Mouse (Mus musculus) neural tube, embryonic 10.5 days (tissue): Measurements from ENCODE around the gene Nme7.

Experiments used
- DNase-seq: peaks from one replicate; pipeline ENCODE4 v3.0.0-alpha.2; 2017; ENCODE audit warnings: low spot score; ENCODE audit errors: extremely low spot score

Nme7 gene

GRCm38 (mm10) chr1:164319542-164320140 lies 15.7 kb downstream of the Nme7 start:
- DNase-seq: no peak

GRCm38 (mm10) chr1:164320731-164321130 lies 16.8 kb downstream of the Nme7 start:
- DNase-seq: no peak

GRCm38 (mm10) chr1:164321408-164321807 lies 17.5 kb downstream of the Nme7 start:
- no peak for DNase-seq

- DNase-seq: no peak
These were observed 19.2 kb downstream of the Nme7 start for GRCm38 (mm10) chr1:164322987-164323650.

GRCm38 (mm10) chr1:164324221-164324620 lies 20.3 kb downstream of the Nme7 start:
- no peak for DNase-seq

GRCm38 (mm10) chr1:164324878-164325277 lies 21.0 kb downstream of the Nme7 start:
- no peak for DNase-seq

GRCm38 (mm10) chr1:164326600-164327155 lies 22.8 kb downstream of the Nme7 start:
- no peak for DNase-seq

- no peak for DNase-seq
These were observed 23.8 kb downstream of the Nme7 start for GRCm38 (mm10) chr1:164327764-164328163.

GRCm38 (mm10) chr1:164332559-164332958 lies 28.6 kb downstream of the Nme7 start:
- DNase-seq: no peak

GRCm38 (mm10) chr1:164335435-164335834 lies 31.5 kb downstream of the Nme7 start:
- no peak for DNase-seq

- no peak for DNase-seq
These were observed 31.9 kb downstream of the Nme7 start for GRCm38 (mm10) chr1:164335846-164336245.

- no peak for DNase-seq
These were observed 38.2 kb downstream of the Nme7 start for GRCm38 (mm10) chr1:164342161-164342560.

GRCm38 (mm10) chr1:164353443-164353842 lies 49.5 kb downstream of the Nme7 start:
- DNase-seq: no peak

GRCm38 (mm10) chr1:164357995-164358394 lies 54.1 kb downstream of the Nme7 start:
- no peak for DNase-seq

- no peak for DNase-seq
These were observed 58.1 kb downstream of the Nme7 start for GRCm38 (mm10) chr1:164361997-164362396.

GRCm38 (mm10) chr1:164366156-164367128 lies 62.5 kb downstream of the Nme7 start:
- DNase-seq: peak; percentile 44

- DNase-seq: no peak
These were observed 64.2 kb downstream of the Nme7 start for GRCm38 (mm10) chr1:164368152-164368551.

- no peak for DNase-seq
These were observed 65.9 kb downstream of the Nme7 start for GRCm38 (mm10) chr1:164369781-164370180.

- no peak for DNase-seq
These were observed 69.1 kb downstream of the Nme7 start for GRCm38 (mm10) chr1:164373029-164373428.

- no peak for DNase-seq
These were observed 70.1 kb downstream of the Nme7 start for GRCm38 (mm10) chr1:164374020-164374419.

- no peak for DNase-seq
These were observed 71.7 kb downstream of the Nme7 start for GRCm38 (mm10) chr1:164375626-164376025.
